Mouse (Mus musculus) cerebellum, adult 2 months (tissue): ENCODE data around the gene Lgals2.

Source experiments
- CTCF ChIP-seq: fragments of 200-500 bp; IDR thresholded peaks from 2 replicates; pipeline ENCODE4 v1.5.1; 2011; ENCODE audit warnings: low read depth, mild to moderate bottlenecking, control low read depth, low read length, moderate library complexity, borderline replicate concordance; ENCODE audit not compliant: insufficient read depth
- POLR2A ChIP-seq: fragments of 200-500 bp; IDR thresholded peaks from 2 replicates; pipeline ENCODE4 v1.6.1; 2011; ENCODE audit warnings: low read length, control low read depth, borderline replicate concordance; ENCODE audit not compliant: insufficient read depth

GRCm38 (mm10) chr15:78831720-78832657 is 23.3 kb downstream of the Lgals2 start:
- TF ChIP-seq POLR2A (no peak), CTCF (no peak)
